ENCODE assay signal across 7 mouse cellular contexts in the genomic region with DNA sequence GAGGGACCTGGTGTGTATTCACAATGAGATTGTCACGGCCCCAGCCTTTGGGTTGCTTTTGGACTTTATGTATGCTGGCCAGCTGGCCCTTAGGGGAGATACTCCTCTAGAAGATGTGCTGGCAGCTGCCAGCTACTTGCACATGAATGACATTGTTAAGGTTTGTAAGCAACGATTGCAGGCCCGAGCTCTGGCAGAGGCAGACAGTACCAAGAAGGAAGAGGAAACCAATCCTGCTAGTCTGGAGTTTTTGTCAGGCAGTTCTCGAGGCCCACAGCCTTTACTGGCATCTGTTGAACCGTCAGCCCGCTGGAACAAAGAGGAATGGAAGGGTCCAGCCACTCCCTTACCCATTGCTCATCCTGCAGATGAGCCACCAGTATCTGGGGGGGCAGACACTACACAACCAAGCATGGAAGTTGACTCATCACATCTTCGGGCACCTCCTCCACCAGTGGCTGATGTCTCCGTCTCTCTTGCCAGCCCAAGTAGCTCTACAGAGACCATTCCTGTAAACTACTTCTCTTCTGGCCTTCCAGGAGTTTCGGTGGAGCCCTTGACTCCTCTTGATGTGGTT. TPM values are rescaled to one million over a fixed set of nuclear protein-coding genes. Genes with fewer than 3 reads are reported as not detected.
DNase-seq lines count a peak whose midpoint lies in the region; ATAC-seq and TF ChIP-seq lines count a peak whose summit lies in the region.

No protein-coding gene starts in this region.

- DNase-seq in lung, postnatal 0 days (ENCODE audit: low spot score), result no peak
- no peak for DNase-seq in lung, postnatal 4 days
- no peak for DNase-seq in left cerebral cortex, adult 8-10 months (ENCODE audit: low spot score in 2 of 2)
- DNase-seq in thymus, adult 2 months, result no peak

- peak overlapping the region; percentile 53; the same call in 1 of the 2 replicates for H3K4me2 ChIP-seq in lung, postnatal 0 days (replicated peaks; ENCODE audit: low read depth, low read length)
- peak overlapping the region; percentile 69 for H3K4me2 ChIP-seq in forebrain, embryonic 13.5 days
- peak overlapping the region; percentile 59 for H3K4me2 ChIP-seq in limb, embryonic 15.5 days
- peak overlapping the region; percentile 82 for H3K4me2 ChIP-seq in stomach, embryonic 16.5 days (ENCODE audit: low read depth, low read length)

- no peak for TF ChIP-seq CTCF in lung, postnatal 0 days (IDR thresholded peaks at IDR 0.05)
- TF ChIP-seq CTCF in thymus, adult 2 months (IDR thresholded peaks at IDR 0.05; ENCODE audit: borderline replicate concordance, control insufficient read depth, extremely low read depth, insufficient read depth, low read length, poor library complexity), result no peak

- no peak for TF ChIP-seq EP300 in lung, postnatal 0 days (IDR thresholded peaks at IDR 0.05)

- H3K9ac ChIP-seq in lung, postnatal 0 days (replicated peaks; ENCODE audit: low read depth), result no peak overlapping the region
- peak overlapping the region; percentile 34; the same call in 1 of the 2 replicates for H3K9ac ChIP-seq in forebrain, embryonic 13.5 days
- H3K9ac ChIP-seq in limb, embryonic 15.5 days, result no peak overlapping the region
- no peak overlapping the region; the same call in 1 of the 2 replicates for H3K9ac ChIP-seq in stomach, embryonic 16.5 days (ENCODE audit: low read length)

- 84% methylated on average over 9 of the region's 9 CpGs for WGBS in lung, postnatal 0 days
- 91% methylated on average over 9 of the region's 9 CpGs for WGBS in forebrain, embryonic 13.5 days
- WGBS in limb, embryonic 15.5 days, result 90% methylated on average over 9 of the region's 9 CpGs
- 89% methylated on average over 9 of the region's 9 CpGs for WGBS in stomach, embryonic 16.5 days
- 86% methylated on average over 9 of the region's 9 CpGs for WGBS in thymus, adult 2 months

- no peaks in the 10 kb centered on the region for H3K27me3 ChIP-seq in lung, postnatal 0 days (replicated peaks; ENCODE audit: insufficient read depth, low read length)
- peaks cover 4% of the 10 kb centered on the region; the same call in 1 of the 2 replicates for H3K27me3 ChIP-seq in forebrain, embryonic 13.5 days
- H3K27me3 ChIP-seq in limb, embryonic 15.5 days, result no peaks in the 10 kb centered on the region
- no peaks in the 10 kb centered on the region for H3K27me3 ChIP-seq in stomach, embryonic 16.5 days (ENCODE audit: control insufficient read depth, insufficient read depth, low read length)
- no peaks in the 10 kb centered on the region for H3K27me3 ChIP-seq in thymus, adult 2 months (ENCODE audit: control insufficient read depth, insufficient read depth, low read length)

- peaks cover 4% of the 10 kb centered on the region; the same call in 1 of the 2 replicates for H3K4me1 ChIP-seq in lung, postnatal 0 days (ENCODE audit: insufficient read depth, low read depth, low read length)
- peaks cover 12% of the 10 kb centered on the region for H3K4me1 ChIP-seq in forebrain, embryonic 13.5 days
- H3K4me1 ChIP-seq in limb, embryonic 15.5 days, result peaks cover 8% of the 10 kb centered on the region; the same call in 1 of the 2 replicates
- 0 out of 2 replicates have a peak, but pooled peaks cover 4% of the 10 kb centered on the region for H3K4me1 ChIP-seq in stomach, embryonic 16.5 days (ENCODE audit: control insufficient read depth, insufficient read depth, low read length)
- peaks cover 15% of the 10 kb centered on the region; the same call in 1 of the 2 replicates for H3K4me1 ChIP-seq in thymus, adult 2 months (replicated peaks; ENCODE audit: control insufficient read depth, insufficient read depth, low read length)

- H3K36me3 ChIP-seq in lung, postnatal 0 days (ENCODE audit: insufficient read depth, low read length), result peaks cover 6% of the 10 kb centered on the region; the same call in 1 of the 2 replicates
- peaks cover 51% of the 10 kb centered on the region for H3K36me3 ChIP-seq in forebrain, embryonic 13.5 days (ENCODE audit: poor library complexity, severe bottlenecking)
- H3K36me3 ChIP-seq in limb, embryonic 15.5 days, result peaks cover 34% of the 10 kb centered on the region
- peaks cover 7% of the 10 kb centered on the region; the same call in 1 of the 2 replicates for H3K36me3 ChIP-seq in stomach, embryonic 16.5 days (ENCODE audit: control insufficient read depth, insufficient read depth, low read length)
- peaks cover 11% of the 10 kb centered on the region; the same call in 1 of the 2 replicates for H3K36me3 ChIP-seq in thymus, adult 2 months (ENCODE audit: control insufficient read depth, insufficient read depth, low read length)

- no peaks in the 10 kb centered on the region for H3K9me3 ChIP-seq in lung, postnatal 0 days (ENCODE audit: low read length)
- no peaks in the 10 kb centered on the region for H3K9me3 ChIP-seq in forebrain, embryonic 13.5 days (replicated peaks)
- no peaks in the 10 kb centered on the region for H3K9me3 ChIP-seq in limb, embryonic 15.5 days
- no peaks in the 10 kb centered on the region for H3K9me3 ChIP-seq in stomach, embryonic 16.5 days (replicated peaks; ENCODE audit: control insufficient read depth, low read length)

- ATAC-seq in lung, postnatal 0 days, result no peak
- ATAC-seq in forebrain, embryonic 13.5 days, result no peak
- ATAC-seq in limb, embryonic 15.5 days (ENCODE audit: insufficient number of reproducible peaks, low FRiP score, low TSS enrichment, low read depth), result no peak
- no peak for ATAC-seq in stomach, embryonic 16.5 days (ENCODE audit: insufficient read depth, low FRiP score)

- H3K4me3 ChIP-seq in lung, postnatal 0 days (ENCODE audit: low read depth, low read length), result 0 out of 2 replicates have a peak overlapping the region, but pooled peaks have one; percentile 55
- peak overlapping the region; percentile 63; the same call in 1 of the 2 replicates for H3K4me3 ChIP-seq in forebrain, embryonic 13.5 days
- peak overlapping the region; percentile 68; the same call in 1 of the 2 replicates for H3K4me3 ChIP-seq in limb, embryonic 15.5 days
- peak overlapping the region; percentile 83; the same call in 1 of the 2 replicates for H3K4me3 ChIP-seq in stomach, embryonic 16.5 days (replicated peaks; ENCODE audit: low read length)
- no peak overlapping the region for H3K4me3 ChIP-seq in thymus, adult 2 months (ENCODE audit: control insufficient read depth, insufficient read depth, low read length)

- H3K27ac ChIP-seq in lung, postnatal 0 days (ENCODE audit: low read length), result 0 out of 2 replicates have a peak overlapping the region, but pooled peaks have one; percentile 64
- peak overlapping the region; percentile 94 for H3K27ac ChIP-seq in forebrain, embryonic 13.5 days
- peak overlapping the region; percentile 92; the same call in 1 of the 2 replicates for H3K27ac ChIP-seq in limb, embryonic 15.5 days
- peak overlapping the region; percentile 94 for H3K27ac ChIP-seq in stomach, embryonic 16.5 days (ENCODE audit: low read length)
- H3K27ac ChIP-seq in thymus, adult 2 months (ENCODE audit: control insufficient read depth, insufficient read depth, low read length), result no peak overlapping the region

- TF ChIP-seq POLR2A in thymus, adult 2 months (IDR thresholded peaks at IDR 0.05; ENCODE audit: control insufficient read depth, extremely low read depth, insufficient read depth, low read length, poor library complexity), result no peak

RNA-seq across cellular contexts. Expression of a gene that starts 0.9 kb away (rescaled TPM):
- polyA plus RNA-seq in lung, postnatal 0 days (2015; fragmentation: Nextera tagmentation; extraction: Ambion mirVana), result 2.3 and 2.6 TPM in 2 replicates
- polyA plus RNA-seq in forebrain, embryonic 13.5 days (2015; fragmentation: Nextera tagmentation; extraction: Ambion mirVana), result 7.9 and 8.5 TPM in 2 replicates
- polyA plus RNA-seq in limb, embryonic 15.5 days (2015; fragmentation: Nextera tagmentation; extraction: Ambion mirVana), result 4.6 and 4.8 TPM in 2 replicates
- 4.4 and 4.5 TPM in 2 replicates for polyA plus RNA-seq in stomach, embryonic 16.5 days (2015; fragmentation: Nextera tagmentation; extraction: Ambion mirVana)
- 1 to 10 TPM; 4.9 to 7.3 (median 5.8) TPM for total RNA-seq in left cerebral cortex, adult 8-10 months (2022)
- 3.0 and 3.2 TPM in 2 replicates for polyA plus RNA-seq in thymus, adult 2 months (2012; rRNA removed)

RNA-seq across cellular contexts. Expression of a gene that starts 4.9 kb away (rescaled TPM):
- 110 and 123 TPM in 2 replicates for polyA plus RNA-seq in lung, postnatal 0 days (2015; fragmentation: Nextera tagmentation; extraction: Ambion mirVana)
- 174 and 190 TPM in 2 replicates for polyA plus RNA-seq in forebrain, embryonic 13.5 days (2015; fragmentation: Nextera tagmentation; extraction: Ambion mirVana)
- 149 and 152 TPM in 2 replicates for polyA plus RNA-seq in limb, embryonic 15.5 days (2015; fragmentation: Nextera tagmentation; extraction: Ambion mirVana)
- 122 and 129 TPM in 2 replicates for polyA plus RNA-seq in stomach, embryonic 16.5 days (2015; fragmentation: Nextera tagmentation; extraction: Ambion mirVana)
- 100 to 1,000 TPM; 107 to 116 (median 109) TPM for total RNA-seq in left cerebral cortex, adult 8-10 months (2022)
- 77.0 and 77.1 TPM in 2 replicates for polyA plus RNA-seq in thymus, adult 2 months (2012; rRNA removed)

RNA-seq across cellular contexts. Expression of a gene that starts 15.8 kb away (rescaled TPM):
- polyA plus RNA-seq in lung, postnatal 0 days (2015; fragmentation: Nextera tagmentation; extraction: Ambion mirVana), result 21.4 and 22.8 TPM in 2 replicates
- polyA plus RNA-seq in forebrain, embryonic 13.5 days (2015; fragmentation: Nextera tagmentation; extraction: Ambion mirVana), result 86.1 and 89.1 TPM in 2 replicates
- polyA plus RNA-seq in limb, embryonic 15.5 days (2015; fragmentation: Nextera tagmentation; extraction: Ambion mirVana), result 50.4 and 56.8 TPM in 2 replicates
- polyA plus RNA-seq in stomach, embryonic 16.5 days (2015; fragmentation: Nextera tagmentation; extraction: Ambion mirVana), result 45.3 and 46.3 TPM in 2 replicates
- total RNA-seq in left cerebral cortex, adult 8-10 months (2022), result 10 to 100 TPM; 38.5 to 40.8 (median 39.2) TPM
- polyA plus RNA-seq in thymus, adult 2 months (2012; rRNA removed), result 36.1 and 37.5 TPM in 2 replicates

RNA-seq across cellular contexts. Expression of a gene that starts 16.5 kb away (rescaled TPM):
- polyA plus RNA-seq in lung, postnatal 0 days (2015; fragmentation: Nextera tagmentation; extraction: Ambion mirVana), result 4.3 and 5.3 TPM in 2 replicates
- 6.4 and 6.8 TPM in 2 replicates for polyA plus RNA-seq in forebrain, embryonic 13.5 days (2015; fragmentation: Nextera tagmentation; extraction: Ambion mirVana)
- polyA plus RNA-seq in limb, embryonic 15.5 days (2015; fragmentation: Nextera tagmentation; extraction: Ambion mirVana), result 5.4 and 5.6 TPM in 2 replicates
- polyA plus RNA-seq in stomach, embryonic 16.5 days (2015; fragmentation: Nextera tagmentation; extraction: Ambion mirVana), result 4.5 and 4.7 TPM in 2 replicates
- 100 to 1,000 TPM; 113 to 120 (median 118) TPM for total RNA-seq in left cerebral cortex, adult 8-10 months (2022)
- polyA plus RNA-seq in thymus, adult 2 months (2012; rRNA removed), result 29.3 and 34.3 TPM in 2 replicates

RNA-seq across cellular contexts. Expression of a gene that starts 17.1 kb away (rescaled TPM):
- polyA plus RNA-seq in lung, postnatal 0 days (2015; fragmentation: Nextera tagmentation; extraction: Ambion mirVana), result 11.8 and 12.9 TPM in 2 replicates
- 30.1 and 33.0 TPM in 2 replicates for polyA plus RNA-seq in forebrain, embryonic 13.5 days (2015; fragmentation: Nextera tagmentation; extraction: Ambion mirVana)
- 24.9 and 25.3 TPM in 2 replicates for polyA plus RNA-seq in limb, embryonic 15.5 days (2015; fragmentation: Nextera tagmentation; extraction: Ambion mirVana)
- polyA plus RNA-seq in stomach, embryonic 16.5 days (2015; fragmentation: Nextera tagmentation; extraction: Ambion mirVana), result 17.1 and 19.8 TPM in 2 replicates
- 10 to 100 TPM; 13.7 to 18.1 (median 15.9) TPM for total RNA-seq in left cerebral cortex, adult 8-10 months (2022)
- 24.9 and 28.7 TPM in 2 replicates for polyA plus RNA-seq in thymus, adult 2 months (2012; rRNA removed)
